Mouse (Mus musculus) activated CD4-positive, CD25-positive, alpha-beta regulatory T cell (primary cell): ENCODE results near the gene Hip1. TPM values are rescaled to one million over a fixed set of nuclear protein-coding genes. Genes with fewer than 3 reads are reported as not detected.

Experiments
- polyA plus RNA-seq, 2 experiments: library from polyadenylated mRNA; unstranded; fragments of 100-300 nt; shearing (Covaris generic); gene quantifications; one replicate each; pipeline ENCODE4 v1.2.1; 2017

The Hip1 gene
- polyA plus RNA-seq, result 10 to 100 TPM in 1 of 2 experiments, 1 to 10 TPM in 1; 4.7 to 23.0 TPM

DNA sequence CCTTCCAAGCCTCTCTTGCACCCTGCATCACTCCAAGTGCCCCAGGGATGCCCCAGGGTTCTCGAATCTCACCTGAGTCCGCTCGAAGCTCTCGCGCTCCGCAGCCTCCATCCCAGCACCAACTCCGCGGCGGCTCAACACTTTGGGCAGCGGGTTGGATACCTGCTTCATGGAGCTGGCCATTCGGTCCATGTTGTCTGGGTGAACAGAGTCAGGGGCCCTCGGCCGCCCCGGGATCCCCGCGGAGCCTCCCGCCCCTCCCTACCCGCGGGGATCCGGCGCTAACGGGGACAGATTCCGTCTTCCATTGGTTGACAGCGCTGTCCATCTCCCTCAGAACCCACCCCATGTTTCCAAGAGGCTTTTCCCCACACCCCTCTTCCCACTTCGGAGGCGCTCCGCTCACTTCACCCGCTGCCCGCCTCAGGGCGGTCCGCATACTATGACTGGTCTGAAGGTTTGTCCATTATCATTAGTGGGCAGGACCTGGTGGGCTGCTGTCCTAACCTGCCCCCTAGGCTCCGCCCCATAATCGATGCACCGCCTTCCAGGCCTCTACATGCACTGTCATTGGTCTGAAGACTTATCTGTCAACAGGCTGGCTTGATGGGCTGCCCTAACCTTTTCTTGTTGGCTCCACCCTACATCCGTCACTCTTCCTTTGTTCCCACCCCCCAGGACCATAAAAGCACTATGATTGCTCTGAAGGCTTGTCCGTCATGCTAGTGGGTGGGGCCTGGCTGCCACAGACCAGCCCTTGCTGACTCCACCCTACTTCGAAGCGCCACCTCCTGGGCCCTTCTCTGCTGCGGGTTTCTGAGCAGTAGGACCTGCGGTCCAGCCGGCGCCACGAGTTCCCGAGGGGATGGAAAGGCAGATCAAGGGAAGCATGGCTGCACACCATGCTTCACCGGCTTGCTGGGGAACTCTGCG lies at the start of gene Hip1:
Gene Hip1 (minus strand): TSS at position 256 of the 933 bp plus-strand sequence.

DNA sequence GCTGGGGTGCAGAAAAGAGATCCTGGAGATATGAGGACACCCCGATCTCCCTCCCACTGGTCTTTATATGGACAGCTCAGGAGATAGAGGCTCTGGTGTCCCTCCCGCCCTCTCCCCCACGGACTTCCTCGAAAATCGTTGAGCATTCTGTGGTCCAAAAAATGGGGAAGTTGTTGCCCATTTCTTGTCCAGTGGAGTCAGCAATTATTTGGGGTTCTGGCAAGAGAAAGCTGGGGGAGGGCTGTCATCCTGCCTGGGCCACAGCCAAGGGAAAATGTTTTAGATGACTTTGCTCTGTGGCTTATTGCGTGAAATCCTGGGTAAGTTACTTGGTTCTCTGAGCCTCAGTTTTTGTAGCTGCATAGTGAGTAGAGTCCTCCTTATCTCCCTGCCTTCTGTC lies 28.1 kb upstream of the Hip1 start, which contains the start of gene Ccl24:
Gene Ccl24 (minus strand): TSS at position 44 of the 400 bp plus-strand sequence.

DNA sequence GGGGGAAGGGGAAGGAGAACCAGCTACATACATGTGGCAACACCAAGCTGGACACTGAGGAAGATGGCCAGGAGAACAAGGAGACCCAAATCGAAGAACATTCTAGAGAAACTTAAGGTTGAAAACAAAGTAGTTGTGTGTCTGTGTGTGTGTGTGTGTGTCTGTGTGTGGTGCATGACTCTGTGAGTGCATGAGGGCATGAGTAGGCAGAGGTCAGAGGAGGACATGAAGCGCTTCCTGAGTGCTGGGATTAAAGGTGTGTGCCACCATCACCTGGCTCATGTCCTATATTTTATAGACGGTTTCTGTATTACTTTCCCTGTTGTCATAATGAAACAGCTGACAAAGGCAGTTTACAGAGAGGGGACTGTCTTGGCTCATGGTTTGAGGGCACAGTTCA lies 18.5 kb upstream of the Hip1 start, which contains the start of gene Ccl26:
Gene Ccl26 (minus strand): TSS at position 101 of the 400 bp plus-strand sequence.

DNA sequence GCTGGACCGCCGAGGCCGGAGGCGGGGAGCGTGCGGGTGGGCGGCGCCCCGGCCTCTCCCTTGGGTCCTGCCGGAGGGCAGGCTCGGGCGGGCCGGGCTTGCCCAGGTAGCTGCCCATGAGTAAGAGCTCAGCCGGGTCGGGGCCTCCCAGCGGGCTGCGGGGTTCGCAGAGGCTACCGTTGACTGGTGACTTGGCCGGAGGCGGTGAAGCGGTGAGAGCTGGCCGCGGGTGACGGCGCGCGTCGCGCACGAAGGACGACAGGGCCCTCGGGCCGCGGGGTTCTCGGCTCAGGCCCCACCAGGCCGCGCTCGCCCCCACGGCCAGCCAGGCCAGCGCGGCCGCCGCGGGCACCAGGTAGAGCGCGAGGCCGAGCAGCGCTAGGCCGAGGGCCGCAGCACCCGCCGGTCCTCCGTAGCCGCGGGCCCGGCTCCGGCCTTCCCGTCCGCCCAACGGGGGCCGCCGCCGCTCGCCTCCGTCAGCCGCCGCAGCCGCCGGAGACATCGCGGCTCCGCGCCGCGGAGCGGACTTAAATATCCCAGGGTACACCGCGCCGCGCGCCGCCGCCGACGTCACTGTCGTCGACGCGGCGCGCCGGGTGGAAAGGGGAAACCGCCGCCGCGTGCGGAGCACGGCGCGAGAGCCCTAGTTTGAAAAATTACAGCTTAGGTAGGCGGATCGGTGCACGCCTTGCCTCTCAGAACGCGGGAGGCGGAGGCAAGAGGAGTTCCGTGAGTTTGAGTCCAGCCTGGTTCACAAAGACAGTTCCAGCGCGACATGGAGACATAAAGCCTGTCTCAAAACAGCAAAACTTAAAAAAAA lies 150.7 kb downstream of the Hip1 start, which contains the start of gene Pom121:
Gene Pom121 (minus strand): TSS at position 543 of the 820 bp plus-strand sequence.

DNA sequence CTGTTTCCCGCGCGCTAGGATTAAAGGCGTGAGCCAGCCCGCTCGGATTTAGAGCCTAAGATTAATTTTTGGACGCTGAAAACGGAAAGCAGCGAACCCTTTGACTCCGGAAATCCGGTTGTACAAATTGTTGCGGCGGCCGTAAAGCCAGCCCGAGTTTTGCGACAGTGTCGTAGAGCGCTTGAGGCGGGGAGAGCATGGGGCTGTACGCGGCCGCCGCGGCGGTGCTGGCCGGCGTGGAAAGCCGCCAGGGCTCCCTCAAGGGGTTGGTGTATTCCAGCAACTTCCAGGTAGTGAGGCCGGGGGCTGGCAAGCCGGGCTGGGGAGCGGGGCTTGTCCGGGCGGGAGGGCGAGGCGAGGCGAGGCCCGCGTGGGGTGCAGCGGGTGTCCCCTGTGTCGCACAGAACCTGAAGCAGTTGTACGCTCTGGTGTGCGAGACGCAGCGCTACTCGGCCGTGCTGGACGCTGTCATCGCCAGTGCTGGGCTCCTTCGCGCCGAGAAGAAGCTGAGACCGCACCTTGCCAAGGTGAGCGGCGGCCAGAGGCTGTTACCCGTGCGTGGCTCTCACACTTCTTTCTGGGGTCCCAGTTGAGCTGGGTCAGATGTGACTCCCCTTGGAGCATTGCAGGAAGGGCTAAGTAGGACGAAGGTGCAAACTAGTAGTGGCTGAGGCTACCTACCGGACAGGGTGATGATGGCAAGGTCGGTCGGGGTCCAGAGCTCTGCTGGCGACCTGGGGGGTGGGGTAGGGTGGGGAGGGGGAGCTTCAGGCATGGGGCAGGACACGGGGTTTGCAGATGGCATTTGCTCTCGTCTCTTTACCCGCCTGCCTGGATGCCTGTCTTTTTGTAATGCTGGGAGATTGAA lies 174.9 kb downstream of the Hip1 start, which contains the start of gene Nsun5:
Gene Nsun5 (plus strand): TSS at position 167 of the 868 bp plus-strand sequence.

Other genes with a start within 250 kb of the Hip1 start
- gene Fkbp6, start 195.1 kb downstream of the Hip1 start, polyA plus RNA-seq, result under 1 TPM in 1 of 2 experiments, not detected in 1; 0.18 TPM
- gene Trim50, start 191.8 kb downstream of the Hip1 start, polyA plus RNA-seq, result under 1 TPM in 1 of 2 experiments, not detected in 1; 0.08 TPM
- gene Nsun5, start 175.2 kb downstream of the Hip1 start, polyA plus RNA-seq, result 10 to 100 TPM; 24.8 to 35.7 TPM
- 10 to 100 TPM; 23.7 to 31.1 TPM for gene Pom121, start 150.6 kb downstream of the Hip1 start, polyA plus RNA-seq
- not detected for gene Ccl26, start 18.4 kb upstream of the Hip1 start, polyA plus RNA-seq
- gene Ccl24, start 27.9 kb upstream of the Hip1 start, polyA plus RNA-seq, result 10 to 100 TPM in 1 of 2 experiments, under 1 TPM in 1; 0.62 to 32.7 TPM
- 10 to 100 TPM; 18.4 to 20.4 TPM for gene Rhbdd2, start 87.5 kb upstream of the Hip1 start, polyA plus RNA-seq
- 10 to 100 TPM; 27.4 to 61.1 TPM for gene Por, start 124.9 kb upstream of the Hip1 start, polyA plus RNA-seq
- 10 to 100 TPM; 61.9 to 66.5 TPM for gene Tmem120a, start 199.3 kb upstream of the Hip1 start, polyA plus RNA-seq
- gene Styxl1, start 233.3 kb upstream of the Hip1 start, polyA plus RNA-seq, result under 1 TPM; 0.25 to 0.66 TPM
- gene Mdh2, start 233.4 kb upstream of the Hip1 start, polyA plus RNA-seq, result 100 to 1,000 TPM; 467 to 511 TPM